Mouse (Mus musculus) spleen, adult 2 months (tissue): ENCODE data around the gene Adssl1. TPM values are rescaled to one million over a fixed set of nuclear protein-coding genes. Genes with fewer than 3 reads are reported as not detected.
A peak's percentile ranks its signal among the peaks of the same experiment; 100 is the strongest.

ENCODE experiments used
- DNase-seq, 2 experiments: peaks; one replicate each; pipeline versions ENCODE4 v3.0.0 to v3.0.0-alpha.2; 2012 to 2021; ENCODE audit warnings: low spot score in 2 of 2, low read depth in 1 of 2
- H3K27ac ChIP-seq: fragments of 200-500 bp; 2 replicates; pipeline ENCODE4 v1.5.1; 2012; ENCODE audit warnings: low read length, inconsistent platforms; ENCODE audit not compliant: insufficient read depth
- H3K27me3 ChIP-seq: fragments of 200-500 bp; 2 replicates; pipeline ENCODE4 v1.6.1; 2012; ENCODE audit warnings: mild to moderate bottlenecking, moderate library complexity, low read length, inconsistent platforms; ENCODE audit not compliant: control insufficient read depth, insufficient read depth
- H3K36me3 ChIP-seq: fragments of 200-500 bp; 2 replicates; pipeline ENCODE4 v1.6.1; 2012; ENCODE audit warnings: mild to moderate bottlenecking, low read length, inconsistent platforms; ENCODE audit not compliant: control insufficient read depth, insufficient read depth
- H3K4me1 ChIP-seq: fragments of 200-500 bp; 2 replicates; pipeline ENCODE4 v1.6.1; 2011; ENCODE audit warnings: inconsistent platforms; ENCODE audit not compliant: control insufficient read depth, insufficient read depth, insufficient read length
- H3K4me3 ChIP-seq: fragments of 200-500 bp; 2 replicates; pipeline ENCODE4 v1.5.1; 2011; ENCODE audit warnings: mild to moderate bottlenecking, inconsistent platforms; ENCODE audit not compliant: insufficient read depth, insufficient read length; ENCODE audit errors: extremely low read depth
- CTCF ChIP-seq: fragments of 200-500 bp; IDR thresholded peaks from 2 replicates; pipeline ENCODE4 v1.5.1; 2011; ENCODE audit warnings: mild to moderate bottlenecking, inconsistent platforms; ENCODE audit not compliant: insufficient read depth, insufficient read length, insufficient replicate concordance; ENCODE audit errors: extremely low read depth
- POLR2A ChIP-seq: fragments of 200-500 bp; IDR thresholded peaks from 2 replicates; pipeline ENCODE4 v1.6.1; 2011; ENCODE audit warnings: low read depth, low read length, inconsistent platforms
- WGBS: fragments of 180-500 bp; shearing (Covaris S2); methylation state at CpG from one replicate; pipeline ENCODE4 v1.1.7; 2018; 5-methylcytosine and 5-hydroxymethylcytosine counted together
- polyA plus RNA-seq: library from polyadenylated mRNA; depleted of rRNA; stranded (reverse); fragments of >200 nt; gene quantifications from 2 replicates; pipeline ENCODE4 v1.2.3, GENCODE M21; 2012

Adssl1 gene
- polyA plus RNA-seq, 1 experiment: 10.7 TPM

GRCm38 (mm10) chr12:112599942-112600611 is 19.8 kb upstream of the Adssl1 start:
- 92% methylated on average over 30 of the region's 30 CpGs for WGBS
- TF ChIP-seq CTCF (no peak), POLR2A (no peak)
- no peak overlapping the region for H3K27ac ChIP-seq
- peaks cover 8% of the 10 kb centered on the region for H3K36me3 ChIP-seq
- no peak overlapping the region for H3K4me3 ChIP-seq
- no peak for DNase-seq
- no peaks in the 10 kb centered on the region for H3K27me3 ChIP-seq
- peaks cover 2% of the 10 kb centered on the region; the same call in 1 of the 2 replicates for H3K4me1 ChIP-seq

- Histone ChIP-seq H3K27me3 (no peaks in the 10 kb centered on the region), H3K27ac (no peak overlapping the region), H3K36me3 (peaks cover 10% of the 10 kb centered on the region), H3K4me1 (no peaks in the 10 kb centered on the region; the same call in 1 of the 2 replicates), H3K4me3 (no peak overlapping the region)
- DNase-seq: no peak
- 91% methylated on average over 5 of the region's 5 CpGs for WGBS
- TF ChIP-seq CTCF (no peak), POLR2A (no peak)
Measured at GRCm38 (mm10) chr12:112604022-112604421, 15.8 kb upstream of the Adssl1 start.

DNA sequence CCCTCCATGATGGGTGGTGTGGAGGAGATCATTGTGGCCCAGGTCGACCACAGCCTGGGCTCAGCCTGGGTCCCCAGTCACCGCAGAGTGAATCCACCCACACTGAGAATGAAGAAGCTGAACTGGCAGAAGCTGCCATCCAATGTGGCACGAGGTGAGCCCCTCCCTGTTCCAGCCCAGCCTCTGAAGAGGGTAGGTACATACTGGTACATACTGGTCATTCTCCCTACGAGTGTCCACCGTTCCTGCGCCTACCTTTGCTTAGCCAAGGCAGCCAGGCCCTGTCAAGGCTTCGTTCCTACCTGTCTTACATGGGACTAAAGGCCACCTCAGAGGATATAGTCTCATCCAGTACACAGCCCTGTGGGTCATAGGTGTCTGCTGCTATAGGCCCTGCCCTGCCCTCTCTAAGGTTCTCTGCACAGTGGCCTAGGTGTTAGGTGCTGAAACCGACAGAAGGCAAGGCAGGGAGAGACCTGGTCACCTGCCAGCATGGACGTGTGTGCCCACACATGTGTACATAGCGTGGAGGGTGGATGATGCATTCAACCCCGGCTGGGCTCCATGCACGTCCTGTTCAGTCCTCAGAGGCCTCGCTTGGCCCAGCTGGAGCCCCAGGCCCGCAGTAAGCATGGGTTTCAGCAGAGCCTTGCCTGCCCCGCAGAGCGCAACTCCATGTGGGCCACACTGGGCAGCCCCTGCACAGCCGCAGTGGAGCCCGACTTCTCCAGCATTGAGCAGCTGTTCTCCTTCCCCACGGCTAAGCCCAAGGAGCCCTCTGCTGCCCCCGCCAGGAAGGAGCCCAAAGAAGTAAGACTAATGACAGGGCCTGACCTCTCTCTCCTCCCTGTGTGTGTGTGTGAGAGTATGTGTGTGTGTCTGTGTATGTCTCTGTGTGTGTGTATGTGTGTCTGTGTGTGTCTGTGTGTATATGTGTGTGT is 14.9 kb upstream of the Adssl1 start:
- no peak overlapping the region for H3K4me3 ChIP-seq
- peaks cover 10% of the 10 kb centered on the region for H3K36me3 ChIP-seq
- no peaks in the 10 kb centered on the region for H3K27me3 ChIP-seq
- 67% methylated on average over 20 of the region's 20 CpGs for WGBS
- no peak overlapping the region for H3K27ac ChIP-seq
- H3K4me1 ChIP-seq: no peaks in the 10 kb centered on the region; the same call in 1 of the 2 replicates
- peak; percentile 23; the same call in 1 of the 2 replicates for TF ChIP-seq CTCF
- no peak for TF ChIP-seq POLR2A
- DNase-seq: no peak

DNA sequence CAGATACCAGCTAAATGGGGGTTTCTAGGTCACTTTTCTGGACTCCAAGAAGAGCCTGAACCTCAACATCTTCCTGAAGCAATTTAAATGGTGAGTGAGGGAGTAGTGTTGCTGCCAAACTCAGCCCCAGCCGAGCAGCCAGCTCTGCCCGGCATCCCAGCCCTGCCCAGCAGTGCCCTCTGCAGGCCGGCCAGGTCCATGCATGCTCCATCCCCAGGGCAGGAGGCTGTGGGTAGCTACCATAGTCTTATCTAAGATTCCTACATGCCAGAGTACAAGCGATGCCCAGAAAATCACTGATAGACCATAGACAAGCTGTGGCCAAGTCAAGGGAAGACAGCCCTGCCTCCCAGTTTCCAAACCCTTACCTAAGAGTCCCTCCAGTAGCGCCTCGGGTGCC is 14.1 kb upstream of the Adssl1 start:
- Histone ChIP-seq H3K4me1 (no peaks in the 10 kb centered on the region; the same call in 1 of the 2 replicates), H3K27ac (no peak overlapping the region), H3K36me3 (peaks cover 11% of the 10 kb centered on the region; the same call in 1 of the 2 replicates), H3K4me3 (no peak overlapping the region), H3K27me3 (no peaks in the 10 kb centered on the region)
- peak in 1 of 2 experiments; percentile 68 for DNase-seq
- 48% methylated on average over 6 of the region's 6 CpGs for WGBS
- TF ChIP-seq POLR2A (no peak), CTCF (peak; percentile 98)

DNA sequence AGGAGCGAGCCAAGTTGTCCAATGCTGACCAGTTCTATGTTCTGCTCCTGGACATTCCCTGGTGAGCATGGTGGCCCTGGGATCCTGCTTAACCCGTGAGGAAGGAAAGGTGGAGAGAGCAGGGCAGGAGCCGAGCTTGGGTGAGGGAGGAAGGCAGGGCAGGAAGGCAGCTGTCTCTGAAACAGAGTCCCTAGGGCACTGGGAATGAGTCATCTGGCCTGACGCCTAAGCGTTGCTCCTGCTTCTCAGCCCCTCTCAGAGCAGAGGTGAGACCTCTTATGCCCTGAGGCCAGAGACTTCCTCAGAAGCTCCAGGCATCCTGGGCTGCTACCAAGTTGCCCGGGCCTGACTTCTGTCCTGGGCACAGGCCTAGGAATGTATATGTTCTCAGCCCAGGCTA is 12.8 kb upstream of the Adssl1 start:
- no peak for TF ChIP-seq POLR2A
- TF ChIP-seq CTCF: no peak

GRCm38 (mm10) chr12:112609031-112609430 is 10.8 kb upstream of the Adssl1 start:
- TF ChIP-seq POLR2A (no peak), CTCF (no peak)
- Histone ChIP-seq H3K27me3 (no peaks in the 10 kb centered on the region), H3K27ac (no peak overlapping the region), H3K4me3 (no peak overlapping the region), H3K4me1 (no peaks in the 10 kb centered on the region; the same call in 1 of the 2 replicates), H3K36me3 (peaks cover 13% of the 10 kb centered on the region)
- 95% methylated on average over 10 of the region's 10 CpGs for WGBS
- DNase-seq: no peak

More for the DNA sequence above, 12.8 kb upstream of the Adssl1 start:
- Histone ChIP-seq H3K4me3 (no peak overlapping the region), H3K27me3 (no peaks in the 10 kb centered on the region), H3K27ac (no peak overlapping the region), H3K4me1 (no peaks in the 10 kb centered on the region; the same call in 1 of the 2 replicates), H3K36me3 (peaks cover 17% of the 10 kb centered on the region)
- 61% methylated on average over 6 of the region's 6 CpGs for WGBS
- no peak for DNase-seq
